ENCODE assay signal across 12 mouse cellular contexts in the genomic region with DNA sequence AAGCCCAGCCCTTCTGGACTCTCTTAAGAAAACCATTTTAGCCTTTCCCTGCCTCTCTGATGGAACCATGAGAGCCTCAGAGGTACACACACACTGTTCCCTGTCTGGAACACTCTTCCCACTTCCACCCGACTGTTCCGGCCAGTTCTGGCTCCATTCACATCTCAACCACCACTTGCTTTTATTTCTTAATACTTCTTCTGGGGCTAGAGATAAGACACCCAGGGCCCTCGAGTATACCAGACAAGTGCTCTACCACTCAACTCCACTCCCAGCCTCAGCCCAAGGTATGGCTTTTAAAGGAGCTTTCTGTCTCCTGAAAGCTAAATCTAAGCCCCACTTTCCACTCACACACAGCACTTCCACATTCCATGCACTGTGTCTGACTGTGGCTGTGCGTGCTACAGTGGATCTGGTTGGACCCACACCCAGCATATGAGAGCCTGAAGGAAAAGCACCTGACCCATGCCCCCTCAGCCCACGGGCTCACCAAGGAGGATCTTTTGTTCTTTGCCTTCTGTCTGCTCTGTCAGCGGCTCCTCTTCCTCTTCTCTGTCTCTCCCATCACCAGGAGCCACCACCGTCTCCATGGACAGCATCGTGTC. TPM values are rescaled to one million over a fixed set of nuclear protein-coding genes. Genes with fewer than 3 reads are reported as not detected.
DNase-seq lines count a peak whose midpoint lies in the region; ATAC-seq and TF ChIP-seq lines count a peak whose summit lies in the region.
"Had no signal": no experiment of that assay in that cellular context is flagged by ENCODE, and none has a peak within 500 bp of the region (broad histone marks: within the 10 kb centered on the region; RNA-seq: fewer than 3 reads in every experiment).

No protein-coding gene starts in this region.

- DNase-seq in kidney, postnatal 25 days, result peak; percentile 31 to 37
- no peak for DNase-seq in kidney, adult 11 months
- DNase-seq in MEL (ENCODE audit: low read depth, low spot score), result peak; percentile 79
- DNase-seq in c-Kit-negative CD71-positive TER-119-positive erythroid progenitor cells, embryonic 14.5 days (ENCODE audit: low read depth, low spot score), result peak; percentile 64
- no peak for DNase-seq in retina, postnatal 1 day
- DNase-seq in thymus, postnatal 4 days, result no peak
- no peak for DNase-seq in embryo, embryonic 10 days (ENCODE audit: low spot score)
- DNase-seq: kidney, adult 9 months had no signal

- H3K4me3 ChIP-seq in MEL (ENCODE audit: control insufficient read depth in 1 of 2, insufficient read depth in 1 of 2, low read depth in 2 of 2, low read length in 2 of 2), result no peak overlapping the region
- peak overlapping the region; percentile 58 for H3K4me3 ChIP-seq in liver, embryonic 15.5 days (replicated peaks)
- H3K4me3 ChIP-seq: midbrain, embryonic 12.5 days had no signal

- TF ChIP-seq CTCF in MEL (IDR thresholded peaks at IDR 0.05 in 2 of 3, conservative IDR thresholded peaks at IDR 0.05 in 1 of 3; ENCODE audit: control insufficient read depth in 1 of 3, insufficient read depth in 1 of 3, low read depth in 2 of 3, low read length in 3 of 3, poor library complexity in 1 of 3, severe bottlenecking in 1 of 3), result no peak

- peak overlapping the region; percentile 37 for H3K27ac ChIP-seq in MEL (ENCODE audit: control insufficient read depth, low read depth, low read length)
- peak overlapping the region; percentile 98 for H3K27ac ChIP-seq in liver, embryonic 15.5 days (replicated peaks)
- H3K27ac ChIP-seq: midbrain, embryonic 12.5 days had no signal

- H3K27me3 ChIP-seq in MEL (ENCODE audit: control insufficient read depth in 1 of 2, insufficient read depth in 2 of 2, low read length in 2 of 2), result no peaks in the 10 kb centered on the region
- no peaks in the 10 kb centered on the region for H3K27me3 ChIP-seq in liver, embryonic 15.5 days

- H3K9ac ChIP-seq in MEL (ENCODE audit: control insufficient read depth, low read depth, low read length, poor library complexity, severe bottlenecking), result peak overlapping the region; percentile 10
- peak overlapping the region; percentile 75 for H3K9ac ChIP-seq in liver, embryonic 15.5 days
- H3K9ac ChIP-seq: midbrain, embryonic 12.5 days had no signal

- TF ChIP-seq EP300 in MEL (IDR thresholded peaks at IDR 0.05; ENCODE audit: low read depth in 1 of 2, low read length in 2 of 2), result peak; percentile 52 to 63

- WGBS in liver, embryonic 15.5 days (ENCODE audit: insufficient replicate concordance), result 27% methylated on average over 8 of the region's 8 CpGs

- no peak; the same call in 1 of the 2 replicates for TF ChIP-seq RAD21 in MEL (IDR thresholded peaks at IDR 0.05; ENCODE audit: low read depth, low read length)

- no peaks in the 10 kb centered on the region for H3K9me3 ChIP-seq in MEL (replicated peaks; ENCODE audit: insufficient read depth, low read length)
- H3K9me3 ChIP-seq in liver, embryonic 15.5 days (replicated peaks), result no peaks in the 10 kb centered on the region
- H3K9me3 ChIP-seq: midbrain, embryonic 12.5 days had no signal

- peak; percentile 78 for ATAC-seq in liver, embryonic 15.5 days (ENCODE audit: insufficient read depth)
- ATAC-seq: forebrain, embryonic 16.5 days had no signal

- peak overlapping the region; percentile 98 for H3K4me2 ChIP-seq in liver, embryonic 15.5 days
- H3K4me2 ChIP-seq: midbrain, embryonic 12.5 days had no signal

- H3K79me2 ChIP-seq in MEL (ENCODE audit: control insufficient read depth, insufficient read depth, low read length, poor library complexity), result no peaks in the 10 kb centered on the region

- no peak for TF ChIP-seq POLR2A in MEL (IDR thresholded peaks at IDR 0.05; ENCODE audit: control insufficient read depth in 1 of 2, insufficient read depth in 1 of 2, low read depth in 1 of 2, low read length in 2 of 2, poor library complexity in 1 of 2)

- peaks cover 10 to 38% of the 10 kb centered on the region in 2 experiments for H3K4me1 ChIP-seq in MEL (ENCODE audit: control insufficient read depth in 1 of 2, insufficient read depth in 2 of 2, low read length in 2 of 2)
- H3K4me1 ChIP-seq in liver, embryonic 15.5 days (replicated peaks), result peaks cover 83% of the 10 kb centered on the region

- peaks cover 0 to 18% of the 10 kb centered on the region in 2 experiments; a peak in 2 of 4 replicates for H3K36me3 ChIP-seq in MEL (ENCODE audit: control insufficient read depth in 1 of 2, insufficient read depth in 2 of 2, low read length in 2 of 2)
- peaks cover 63% of the 10 kb centered on the region for H3K36me3 ChIP-seq in liver, embryonic 15.5 days (replicated peaks)

TF ChIP-seq in MEL, 35 proteins besides CTCF, POLR2A, EP300 and RAD21:
- peak; percentile 62 for TF ChIP-seq TCF12 (IDR thresholded peaks at IDR 0.05; ENCODE audit: low read depth, low read length)
- no peak for TF ChIP-seq ETS1 (IDR thresholded peaks at IDR 0.05; ENCODE audit: low read depth, low read length)
- no peak for TF ChIP-seq MAX (IDR thresholded peaks at IDR 0.05; ENCODE audit: low read length)
- no peak for TF ChIP-seq ZC3H11A (IDR thresholded peaks at IDR 0.05; ENCODE audit: low read depth, low read length)
- TF ChIP-seq GATA1 (IDR thresholded peaks at IDR 0.05; ENCODE audit: low read depth, low read length), result peak; percentile 74
- TF ChIP-seq RCOR1 (IDR thresholded peaks at IDR 0.05; ENCODE audit: low read depth, low read length), result 0 out of 2 replicates have a peak, but pooled peaks have one; percentile 15
- TF ChIP-seq E2F4 (IDR thresholded peaks at IDR 0.05; ENCODE audit: borderline replicate concordance, low read depth, low read length), result no peak
- no peak for TF ChIP-seq MAZ (IDR thresholded peaks at IDR 0.05; ENCODE audit: low read depth, low read length)
- TF ChIP-seq NELFE (IDR thresholded peaks at IDR 0.05; ENCODE audit: low read depth, low read length), result no peak
- TF ChIP-seq KAT2A (conservative IDR thresholded peaks at IDR 0.05; ENCODE audit: low read depth, low read length), result no peak
- no peak for TF ChIP-seq HCFC1 (IDR thresholded peaks at IDR 0.05; ENCODE audit: low read depth, low read length)
- 0 out of 2 replicates have a peak, but pooled peaks have one; percentile 18 for TF ChIP-seq MYC (IDR thresholded peaks at IDR 0.05; ENCODE audit: low read depth, low read length)
- peak; percentile 71 for TF ChIP-seq TAL1 (IDR thresholded peaks at IDR 0.05; ENCODE audit: low read length)
- TF ChIP-seq MAFK (IDR thresholded peaks at IDR 0.05; ENCODE audit: borderline replicate concordance, low read depth, low read length), result no peak
- TF ChIP-seq CHD2 (IDR thresholded peaks at IDR 0.05; ENCODE audit: low read length), result no peak
- TF ChIP-seq USF2 (IDR thresholded peaks at IDR 0.05; ENCODE audit: borderline replicate concordance in 1 of 2, insufficient read depth in 1 of 2, low read depth in 1 of 2, low read length in 2 of 2), result no peak
- no peak for TF ChIP-seq NRF1 (IDR thresholded peaks at IDR 0.05; ENCODE audit: insufficient read depth, low read depth, low read length, poor library complexity, severe bottlenecking)
- TF ChIP-seq CHD1 (IDR thresholded peaks at IDR 0.05; ENCODE audit: low read depth, low read length), result no peak
- TF ChIP-seq BHLHE40 (IDR thresholded peaks at IDR 0.05; ENCODE audit: borderline replicate concordance, low read depth, low read length), result no peak
- TF ChIP-seq ZNF384 (IDR thresholded peaks at IDR 0.05; ENCODE audit: low read depth, low read length), result no peak
- no peak for TF ChIP-seq POLR2AphosphoS2 (IDR thresholded peaks at IDR 0.05; ENCODE audit: low read length)
- TF ChIP-seq ELF1 (IDR thresholded peaks at IDR 0.05; ENCODE audit: low read depth, low read length), result 0 out of 2 replicates have a peak, but pooled peaks have one; percentile 8

RNA-seq across cellular contexts. Expression of gene Wdr81, which starts 4.1 kb away (rescaled TPM):
- total RNA-seq in MEL (2012; rRNA removed), result 7.0 and 7.6 TPM in 2 replicates
- 10 to 100 TPM in 1 of 2 experiments, not detected in 1; 13.9 TPM for polyA plus RNA-seq in MEL (2012; ENCODE audit: insufficient read depth in 1 of 2, insufficient read length in 2 of 2, low read depth in 1 of 2, low replicate concordance in 2 of 2, missing spikeins in 1 of 2)
- 21.0 and 26.2 TPM in 2 replicates for polyA plus RNA-seq in liver, embryonic 15.5 days (2015; fragmentation: Nextera tagmentation; extraction: Ambion mirVana)

RNA-seq across cellular contexts. Expression of gene Serpinf2, which starts 11.0 kb away (rescaled TPM):
- total RNA-seq in MEL (2012; rRNA removed), result not detected in 2 replicates
- under 1 TPM in 1 of 2 experiments, not detected in 1; 0.07 TPM for polyA plus RNA-seq in MEL (2012; ENCODE audit: insufficient read depth in 1 of 2, insufficient read length in 2 of 2, low read depth in 1 of 2, low replicate concordance in 2 of 2, missing spikeins in 1 of 2)
- 631 and 714 TPM in 2 replicates for polyA plus RNA-seq in liver, embryonic 15.5 days (2015; fragmentation: Nextera tagmentation; extraction: Ambion mirVana)
- total RNA-seq: heart, adult 8-10 months had no signal
- polyA plus RNA-seq: forebrain, embryonic 16.5 days; midbrain, embryonic 12.5 days had no signal

RNA-seq across cellular contexts. Expression of gene Tlcd2, which starts 11.1 kb away (rescaled TPM):
- total RNA-seq in MEL (2012; rRNA removed), result 0.50 and 1.0 TPM in 2 replicates
- polyA plus RNA-seq in MEL (2012; ENCODE audit: insufficient read depth in 1 of 2, insufficient read length in 2 of 2, low read depth in 1 of 2, low replicate concordance in 2 of 2, missing spikeins in 1 of 2), result under 1 TPM in 1 of 2 experiments, not detected in 1; 0.86 TPM
- polyA plus RNA-seq in liver, embryonic 15.5 days (2015; fragmentation: Nextera tagmentation; extraction: Ambion mirVana), result 18.8 and 19.9 TPM in 2 replicates

RNA-seq across cellular contexts. Expression of gene Serpinf1, which starts 27.9 kb away (rescaled TPM):
- not detected in 2 replicates for total RNA-seq in MEL (2012; rRNA removed)
- under 1 TPM in 1 of 2 experiments, not detected in 1; 0.36 TPM for polyA plus RNA-seq in MEL (2012; ENCODE audit: insufficient read depth in 1 of 2, insufficient read length in 2 of 2, low read depth in 1 of 2, low replicate concordance in 2 of 2, missing spikeins in 1 of 2)
- polyA plus RNA-seq in liver, embryonic 15.5 days (2015; fragmentation: Nextera tagmentation; extraction: Ambion mirVana), result 265 and 279 TPM in 2 replicates

RNA-seq across cellular contexts. Expression of gene Prpf8, which starts 36.2 kb away (rescaled TPM):
- total RNA-seq in MEL (2012; rRNA removed), result 214 and 234 TPM in 2 replicates
- 100 to 1,000 TPM; 276 to 644 TPM for polyA plus RNA-seq in MEL (2012; ENCODE audit: insufficient read depth in 1 of 2, insufficient read length in 2 of 2, low read depth in 1 of 2, low replicate concordance in 2 of 2, missing spikeins in 1 of 2)
- polyA plus RNA-seq in liver, embryonic 15.5 days (2015; fragmentation: Nextera tagmentation; extraction: Ambion mirVana), result 25.8 and 28.0 TPM in 2 replicates

Comparison
In these comparisons a context has a peak if more than half of its experiments do, and no peak if none do; other contexts are left out.
1. DNase-seq: peak in kidney, postnatal 25 days (2 of 2), MEL (single experiment) and c-Kit-negative CD71-positive TER-119-positive erythroid progenitor cells, embryonic 14.5 days (single experiment); none in kidney, adult 11 months (single experiment), retina, postnatal 1 day (single experiment), thymus, postnatal 4 days (single experiment) and embryo, embryonic 10 days (single experiment).
2. RNA of gene Serpinf2, which starts 11.0 kb away (polyA plus RNA-seq): 631 to 714 TPM in liver, embryonic 15.5 days; 0.07 TPM in MEL; every median in the first group is over 100 times any median in the second.
3. RNA of gene Tlcd2, which starts 11.1 kb away (polyA plus RNA-seq): 18.8 to 19.9 TPM in liver, embryonic 15.5 days; 0.86 TPM in MEL; every median in the first group is over 10 times any median in the second.